Mouse (Mus musculus): ENCODE measurements at regions not wholly inside any gene's neighbourhood (a gene's known extent, or its start where the extent isn't known, plus 50 kb on each side); places are given as distances from the start of the nearest gene placed in this dataset.

DNA sequence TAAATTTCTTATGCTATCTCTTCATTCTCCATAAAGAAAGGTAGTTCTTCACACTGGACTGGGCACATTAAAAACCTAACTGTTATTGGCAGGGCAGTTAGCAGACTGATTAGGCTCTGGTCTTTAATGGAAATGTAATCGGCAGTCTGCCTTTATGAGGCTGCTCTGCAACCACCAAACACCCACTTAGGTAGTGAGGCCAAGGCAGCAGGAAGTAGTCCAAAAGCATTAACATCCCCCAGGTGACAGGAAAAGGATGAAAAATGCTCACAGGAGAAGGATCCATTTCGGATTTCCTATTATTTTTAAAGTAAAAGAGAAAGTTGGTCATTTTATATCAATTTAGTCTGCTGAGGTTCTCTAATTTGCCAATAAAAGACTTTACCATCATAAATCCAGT is 528.9 kb upstream of the Dppa4 start:
- Histone ChIP-seq H3K27ac (ENCODE audit: insufficient read depth, low read length) (no peak overlapping the region), H3K4me1 (ENCODE audit: control insufficient read depth, insufficient read depth, low read length) (no peaks in the 10 kb centered on the region), H3K4me3 (ENCODE audit: insufficient read depth, low read length) (no peak overlapping the region)
- TF ChIP-seq CTCF (IDR thresholded peaks at IDR 0.05; ENCODE audit: extremely low read depth, insufficient read depth, low read length) (no peak), POLR2A (IDR thresholded peaks at IDR 0.05; ENCODE audit: extremely low read depth, insufficient read depth, low read length) (no peak)

DNA sequence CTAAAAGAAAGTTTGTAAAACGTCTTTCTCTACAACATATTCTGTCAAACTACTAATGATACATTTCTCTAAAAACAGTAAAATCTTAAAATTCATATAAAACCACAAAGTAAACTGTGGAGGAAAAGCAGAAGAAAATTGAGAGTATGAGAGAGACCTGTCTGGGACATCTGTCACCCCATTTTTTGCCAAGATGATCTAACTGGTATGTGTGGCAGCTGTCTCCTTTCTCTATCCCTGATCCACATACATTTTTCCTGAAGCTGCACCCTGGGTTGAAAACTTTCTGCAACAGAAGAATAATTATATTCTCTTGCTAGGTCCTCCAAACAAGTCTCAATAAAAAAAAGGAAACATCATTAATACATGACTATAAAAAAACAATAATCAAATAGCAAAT is 525.2 kb upstream of the Dppa4 start:
- TF ChIP-seq CTCF (IDR thresholded peaks at IDR 0.05; ENCODE audit: extremely low read depth, insufficient read depth, low read length) (no peak), POLR2A (IDR thresholded peaks at IDR 0.05; ENCODE audit: extremely low read depth, insufficient read depth, low read length) (no peak)
- Histone ChIP-seq H3K4me3 (ENCODE audit: insufficient read depth, low read length) (no peak overlapping the region), H3K4me1 (ENCODE audit: control insufficient read depth, insufficient read depth, low read length) (no peaks in the 10 kb centered on the region), H3K27ac (ENCODE audit: insufficient read depth, low read length) (no peak overlapping the region)

DNA sequence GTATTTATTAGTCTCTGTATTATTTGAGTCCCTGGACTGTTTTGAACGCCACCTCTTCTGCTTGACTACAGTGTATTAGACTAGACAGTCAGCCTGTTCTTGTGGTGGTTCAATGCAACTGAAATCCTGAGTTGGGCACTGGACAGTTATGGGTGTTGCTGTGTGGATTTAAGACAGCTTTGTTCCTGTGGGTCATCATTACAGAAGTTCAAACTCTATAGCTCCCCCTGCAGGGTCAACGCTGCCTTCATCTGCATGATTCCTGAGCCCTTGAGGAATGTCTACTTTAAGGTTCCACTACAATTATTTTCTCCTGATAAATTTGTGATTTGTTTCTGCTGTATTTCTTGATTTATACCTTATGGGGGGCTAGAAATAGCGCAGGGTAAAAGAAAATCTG is 517.8 kb upstream of the Dppa4 start:
- H3K4me3 ChIP-seq (ENCODE audit: insufficient read depth, low read length), result no peak overlapping the region
- no peaks in the 10 kb centered on the region for H3K4me1 ChIP-seq (ENCODE audit: control insufficient read depth, insufficient read depth, low read length)
- H3K27ac ChIP-seq (ENCODE audit: insufficient read depth, low read length), result no peak overlapping the region
- TF ChIP-seq POLR2A (IDR thresholded peaks at IDR 0.05; ENCODE audit: extremely low read depth, insufficient read depth, low read length), result no peak
- TF ChIP-seq CTCF (IDR thresholded peaks at IDR 0.05; ENCODE audit: extremely low read depth, insufficient read depth, low read length), result peak; percentile 21; the same call in 1 of the 2 replicates

DNA sequence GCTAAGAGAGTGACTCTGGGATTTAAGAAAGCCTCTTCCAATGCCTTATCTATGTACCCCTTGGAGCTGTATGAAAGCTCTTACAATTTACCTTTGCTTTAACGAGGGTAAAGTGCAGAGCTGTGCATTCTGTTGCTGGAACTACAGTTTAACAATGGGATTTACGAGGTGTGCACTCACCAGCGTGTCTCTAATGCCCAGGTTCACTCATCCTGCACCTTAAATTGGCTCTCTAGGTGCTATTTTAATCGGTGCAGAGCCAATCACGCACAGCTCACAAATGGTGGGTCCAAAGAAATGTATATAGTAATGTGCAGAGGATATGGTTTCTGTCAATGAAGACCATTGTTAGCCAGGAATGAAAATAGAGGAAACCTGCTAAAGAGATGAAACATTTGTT is 495.0 kb upstream of the Dppa4 start:
- no peak for TF ChIP-seq CTCF (IDR thresholded peaks at IDR 0.05; ENCODE audit: extremely low read depth, insufficient read depth, low read length)
- no peak for TF ChIP-seq POLR2A (IDR thresholded peaks at IDR 0.05; ENCODE audit: extremely low read depth, insufficient read depth, low read length)
- Histone ChIP-seq H3K4me1 (ENCODE audit: control insufficient read depth, insufficient read depth, low read length) (no peaks in the 10 kb centered on the region), H3K4me3 (ENCODE audit: insufficient read depth, low read length) (no peak overlapping the region), H3K27ac (ENCODE audit: insufficient read depth, low read length) (no peak overlapping the region)

DNA sequence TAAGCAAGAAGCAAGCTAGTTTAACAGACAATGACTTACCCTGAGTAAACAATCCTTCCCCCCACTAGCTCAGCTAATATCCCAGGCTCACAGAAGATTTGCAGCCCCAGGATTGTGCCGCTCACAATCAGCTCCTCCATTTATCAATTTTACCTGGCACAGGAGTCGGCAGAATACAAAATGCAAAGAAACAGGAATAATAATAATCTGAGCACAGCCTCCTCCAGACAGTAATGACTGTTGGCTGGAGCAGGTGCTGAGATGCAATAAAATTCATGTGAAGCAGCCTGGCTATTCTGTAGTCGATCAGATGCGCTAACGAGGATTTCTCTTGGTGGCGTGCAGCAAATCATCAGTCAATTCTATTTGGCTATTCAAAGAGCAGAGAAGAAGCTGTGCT is 492.9 kb upstream of the Dppa4 start:
- Histone ChIP-seq H3K27ac (ENCODE audit: insufficient read depth, low read length) (peak overlapping the region; percentile 43; the same call in 1 of the 2 replicates), H3K4me1 (ENCODE audit: control insufficient read depth, insufficient read depth, low read length) (no peaks in the 10 kb centered on the region), H3K4me3 (ENCODE audit: insufficient read depth, low read length) (no peak overlapping the region)
- TF ChIP-seq POLR2A (IDR thresholded peaks at IDR 0.05; ENCODE audit: extremely low read depth, insufficient read depth, low read length) (no peak), CTCF (IDR thresholded peaks at IDR 0.05; ENCODE audit: extremely low read depth, insufficient read depth, low read length) (no peak)

DNA sequence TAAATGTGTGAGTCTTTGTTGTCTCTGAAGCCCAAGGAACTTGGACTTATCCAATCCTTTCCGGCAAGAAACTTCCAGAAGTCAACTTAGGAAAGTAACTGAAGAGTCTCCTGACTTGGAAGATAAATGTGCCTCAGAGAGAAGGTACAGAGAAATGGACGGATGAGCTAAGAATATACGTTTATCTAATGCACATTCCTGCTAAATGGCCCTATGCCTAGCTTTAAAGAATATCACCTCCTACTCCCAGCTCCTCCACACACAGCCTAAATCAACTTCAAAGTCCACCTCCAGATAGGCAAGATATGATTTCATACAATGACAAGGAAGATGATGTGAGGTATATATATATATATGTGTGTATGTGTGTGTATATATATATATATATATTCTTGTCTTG is 492.1 kb upstream of the Dppa4 start:
- Histone ChIP-seq H3K4me3 (ENCODE audit: insufficient read depth, low read length) (no peak overlapping the region), H3K27ac (ENCODE audit: insufficient read depth, low read length) (no peak overlapping the region), H3K4me1 (ENCODE audit: control insufficient read depth, insufficient read depth, low read length) (no peaks in the 10 kb centered on the region)
- TF ChIP-seq CTCF (IDR thresholded peaks at IDR 0.05; ENCODE audit: extremely low read depth, insufficient read depth, low read length) (no peak), POLR2A (IDR thresholded peaks at IDR 0.05; ENCODE audit: extremely low read depth, insufficient read depth, low read length) (no peak)

DNA sequence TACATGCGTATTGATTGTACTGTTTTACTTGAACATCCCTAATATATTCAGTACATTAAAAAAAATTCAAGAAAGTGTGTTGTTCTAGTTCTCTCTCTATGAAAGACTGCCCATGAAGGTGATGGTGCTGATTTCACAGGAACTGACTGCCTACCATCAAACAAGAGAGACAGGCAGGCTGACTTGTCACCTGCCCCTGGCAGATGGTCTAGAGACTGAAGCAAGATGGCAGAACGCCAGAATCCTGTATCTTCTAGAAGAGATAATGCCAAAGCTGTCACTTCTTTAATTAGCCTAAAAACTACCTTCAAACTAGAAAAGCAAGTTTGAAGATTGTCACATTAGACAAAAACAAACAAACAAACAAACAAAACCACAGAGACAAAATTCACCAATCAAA is 484.7 kb upstream of the Dppa4 start:
- TF ChIP-seq CTCF (IDR thresholded peaks at IDR 0.05; ENCODE audit: extremely low read depth, insufficient read depth, low read length), result no peak
- TF ChIP-seq POLR2A (IDR thresholded peaks at IDR 0.05; ENCODE audit: extremely low read depth, insufficient read depth, low read length), result no peak
- Histone ChIP-seq H3K4me1 (ENCODE audit: control insufficient read depth, insufficient read depth, low read length) (no peaks in the 10 kb centered on the region), H3K4me3 (ENCODE audit: insufficient read depth, low read length) (no peak overlapping the region), H3K27ac (ENCODE audit: insufficient read depth, low read length) (no peak overlapping the region)

DNA sequence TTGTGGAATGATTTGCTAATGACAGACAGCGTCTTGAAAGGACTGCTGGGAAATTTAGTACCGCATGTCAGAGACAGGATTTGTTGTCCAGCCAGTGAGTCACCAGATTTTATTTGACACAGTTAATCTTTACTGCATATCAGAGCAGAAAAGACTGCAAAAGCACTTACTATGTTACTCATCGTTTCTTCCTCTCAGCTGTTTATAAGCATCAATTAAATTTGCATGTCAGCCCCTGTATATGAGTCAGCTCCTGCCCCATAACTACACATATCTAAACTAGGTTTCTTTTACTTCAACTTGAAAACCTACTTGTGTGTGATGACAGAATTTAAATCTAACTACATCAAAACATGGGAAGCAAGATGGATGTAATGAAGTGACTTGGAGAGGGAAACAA is 440.4 kb upstream of the Dppa4 start:
- Histone ChIP-seq H3K27ac (ENCODE audit: insufficient read depth, low read length) (no peak overlapping the region), H3K4me3 (ENCODE audit: insufficient read depth, low read length) (no peak overlapping the region), H3K4me1 (ENCODE audit: control insufficient read depth, insufficient read depth, low read length) (no peaks in the 10 kb centered on the region)
- no peak for TF ChIP-seq POLR2A (IDR thresholded peaks at IDR 0.05; ENCODE audit: extremely low read depth, insufficient read depth, low read length)
- TF ChIP-seq CTCF (IDR thresholded peaks at IDR 0.05; ENCODE audit: extremely low read depth, insufficient read depth, low read length), result no peak

DNA sequence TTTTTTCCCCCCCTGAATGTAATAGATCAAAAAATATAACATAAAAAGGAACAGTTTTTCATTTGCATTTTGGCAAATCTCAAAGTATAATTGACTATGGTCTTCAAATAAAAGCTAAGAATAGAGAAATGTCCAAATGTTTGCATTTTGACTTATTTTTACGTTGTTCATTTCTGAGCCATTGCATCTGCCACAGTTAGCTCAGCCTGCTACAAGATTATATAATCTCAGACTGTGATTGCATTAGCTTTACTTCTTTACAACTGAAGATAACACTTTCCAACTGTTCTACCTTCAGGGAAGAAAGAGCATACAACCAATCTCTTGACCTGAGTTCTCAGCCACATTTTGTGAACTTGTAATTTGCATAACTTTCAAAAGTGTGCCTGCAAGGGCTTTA is 431.9 kb upstream of the Dppa4 start:
- TF ChIP-seq CTCF (IDR thresholded peaks at IDR 0.05; ENCODE audit: extremely low read depth, insufficient read depth, low read length) (no peak), POLR2A (IDR thresholded peaks at IDR 0.05; ENCODE audit: extremely low read depth, insufficient read depth, low read length) (no peak)
- Histone ChIP-seq H3K4me3 (ENCODE audit: insufficient read depth, low read length) (no peak overlapping the region), H3K4me1 (ENCODE audit: control insufficient read depth, insufficient read depth, low read length) (no peaks in the 10 kb centered on the region), H3K27ac (ENCODE audit: insufficient read depth, low read length) (no peak overlapping the region)

DNA sequence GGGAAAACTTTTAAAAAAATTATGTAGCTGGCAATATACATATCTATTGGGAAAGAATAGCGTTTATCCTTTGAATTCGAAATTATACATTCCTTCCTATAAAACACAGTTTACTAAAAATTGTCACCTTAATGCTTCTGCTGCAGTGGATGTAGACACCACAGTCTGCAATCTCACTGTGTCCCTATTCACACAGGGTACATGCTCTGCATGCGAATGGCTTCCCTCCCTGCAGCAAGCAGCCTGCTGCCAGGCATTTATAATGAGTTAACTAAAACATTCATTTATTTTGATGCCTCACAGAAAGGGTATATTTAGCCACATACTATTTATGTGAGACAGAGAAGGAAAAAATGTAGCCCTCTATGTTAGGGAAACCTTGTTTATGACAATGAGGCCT is 423.7 kb upstream of the Dppa4 start:
- H3K27ac ChIP-seq (ENCODE audit: insufficient read depth, low read length), result no peak overlapping the region

DNA sequence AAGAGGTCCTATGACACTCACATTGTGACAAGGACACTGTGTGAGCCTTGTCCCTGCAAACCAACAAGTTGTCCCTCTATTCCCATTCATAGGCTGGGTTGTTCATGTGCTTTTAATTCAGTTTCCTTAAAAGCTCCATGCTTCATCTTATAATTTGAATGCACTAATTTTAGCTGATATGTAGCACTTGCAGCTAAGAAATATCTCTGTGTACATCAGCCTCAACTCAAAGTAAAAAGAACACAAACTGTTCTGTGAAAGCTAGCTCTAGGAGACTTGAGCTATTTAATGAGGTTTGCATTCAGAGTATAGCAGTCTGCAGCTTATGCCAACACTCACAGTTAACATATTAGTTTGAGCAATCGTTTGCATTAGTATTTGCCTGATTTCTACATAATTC is 408.3 kb upstream of the Dppa4 start:
- H3K27ac ChIP-seq (ENCODE audit: insufficient read depth, low read length), result no peak overlapping the region
- H3K4me1 ChIP-seq (ENCODE audit: control insufficient read depth, insufficient read depth, low read length), result no peaks in the 10 kb centered on the region
- no peak overlapping the region for H3K4me3 ChIP-seq (ENCODE audit: insufficient read depth, low read length)
- no peak for TF ChIP-seq POLR2A (IDR thresholded peaks at IDR 0.05; ENCODE audit: extremely low read depth, insufficient read depth, low read length)
- no peak for TF ChIP-seq CTCF (IDR thresholded peaks at IDR 0.05; ENCODE audit: extremely low read depth, insufficient read depth, low read length)

More for the DNA sequence above, 423.7 kb upstream of the Dppa4 start:
- no peak for TF ChIP-seq POLR2A (IDR thresholded peaks at IDR 0.05; ENCODE audit: extremely low read depth, insufficient read depth, low read length)
- no peak for TF ChIP-seq CTCF (IDR thresholded peaks at IDR 0.05; ENCODE audit: extremely low read depth, insufficient read depth, low read length)
- H3K4me3 ChIP-seq (ENCODE audit: insufficient read depth, low read length), result no peak overlapping the region
- H3K4me1 ChIP-seq (ENCODE audit: control insufficient read depth, insufficient read depth, low read length), result no peaks in the 10 kb centered on the region

All from cortical plate, adult 2 months (tissue).